Mouse (Mus musculus) left cerebral cortex, adult 11 months (tissue): Measurements from ENCODE around the gene Cnga3.

ENCODE experiments used
- DNase-seq: peaks from one replicate; pipeline ENCODE4 v3.0.0; 2022; ENCODE audit warnings: low spot score

The Cnga3 gene

GRCm38 (mm10) chr1:37214144-37214543 is at the start of gene Cnga3:
Cnga3 (plus strand) TSS chr1:37214434.
- DNase-seq, result no peak

GRCm38 (mm10) chr1:37166066-37166465 is 48.2 kb upstream of the Cnga3 start:
- DNase-seq, result no peak

- no peak for DNase-seq
Measured at GRCm38 (mm10) chr1:37167918-37168317, 46.3 kb upstream of the Cnga3 start.

GRCm38 (mm10) chr1:37177874-37178273 is 36.4 kb upstream of the Cnga3 start:
- DNase-seq, result peak; percentile 4

GRCm38 (mm10) chr1:37179852-37180251 is 34.4 kb upstream of the Cnga3 start:
- no peak for DNase-seq

- no peak for DNase-seq
Measured at GRCm38 (mm10) chr1:37187050-37187449, 27.2 kb upstream of the Cnga3 start.

DNA sequence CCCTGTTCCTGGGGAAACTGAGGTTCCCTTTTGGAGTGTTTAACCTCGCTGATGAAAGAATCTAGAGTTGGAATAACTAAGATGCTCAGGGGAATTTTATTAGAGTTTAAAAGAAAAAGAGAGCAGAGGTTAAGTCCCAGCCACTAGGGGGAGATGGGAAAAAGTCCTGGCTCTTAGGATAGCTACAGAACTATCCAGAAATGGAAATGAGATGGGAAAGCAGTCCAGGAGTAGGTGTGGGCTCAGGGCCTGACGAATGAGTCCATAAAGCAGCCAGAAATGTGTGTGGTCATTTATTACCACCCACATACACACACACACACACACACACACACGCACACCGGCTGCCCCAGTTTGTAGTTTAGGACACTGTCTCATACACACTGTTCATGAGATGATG is 19.6 kb upstream of the Cnga3 start:
- no peak for DNase-seq

- no peak for DNase-seq
Measured at GRCm38 (mm10) chr1:37201406-37201805, 12.8 kb upstream of the Cnga3 start.

DNA sequence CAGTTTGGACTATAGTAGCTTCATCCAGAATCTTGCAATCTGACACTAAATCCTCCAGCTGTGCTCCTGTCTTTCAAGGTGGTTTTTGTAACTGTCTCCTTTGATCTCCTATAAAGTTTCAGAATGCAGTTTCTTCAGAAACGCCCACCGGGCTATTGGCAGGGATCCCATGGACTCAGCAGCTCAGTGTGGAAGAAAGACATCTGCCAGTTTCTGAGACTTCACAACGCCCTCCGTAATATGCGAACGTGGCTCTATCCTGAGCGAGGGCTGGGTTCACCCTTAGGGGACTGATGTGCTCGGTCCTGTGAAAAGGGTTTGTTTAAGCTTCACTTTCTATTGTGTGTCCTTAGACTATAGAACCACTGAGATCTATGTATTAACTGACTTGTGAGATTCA is 6.5 kb upstream of the Cnga3 start:
- DNase-seq, result no peak

DNA sequence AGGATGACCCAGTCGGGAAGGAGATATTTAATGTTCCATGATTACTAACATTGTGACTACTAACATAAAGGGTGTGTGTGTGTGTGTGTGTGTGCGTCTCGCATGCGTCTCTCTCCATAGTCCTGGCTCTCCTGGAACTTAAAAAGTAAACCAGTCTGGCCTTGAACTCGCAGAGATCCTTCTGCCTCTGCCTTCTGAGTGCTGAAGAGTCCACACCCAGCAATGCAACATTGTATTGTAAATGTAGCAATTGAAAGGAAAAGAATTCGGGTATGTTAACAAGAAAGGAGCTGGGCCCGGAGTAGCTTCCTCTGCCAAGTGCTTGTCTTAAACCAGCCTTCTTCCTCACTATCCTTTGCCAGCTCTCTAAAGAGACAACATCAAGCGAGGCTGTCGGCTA is 1.9 kb upstream of the Cnga3 start:
- DNase-seq, result no peak

DNA sequence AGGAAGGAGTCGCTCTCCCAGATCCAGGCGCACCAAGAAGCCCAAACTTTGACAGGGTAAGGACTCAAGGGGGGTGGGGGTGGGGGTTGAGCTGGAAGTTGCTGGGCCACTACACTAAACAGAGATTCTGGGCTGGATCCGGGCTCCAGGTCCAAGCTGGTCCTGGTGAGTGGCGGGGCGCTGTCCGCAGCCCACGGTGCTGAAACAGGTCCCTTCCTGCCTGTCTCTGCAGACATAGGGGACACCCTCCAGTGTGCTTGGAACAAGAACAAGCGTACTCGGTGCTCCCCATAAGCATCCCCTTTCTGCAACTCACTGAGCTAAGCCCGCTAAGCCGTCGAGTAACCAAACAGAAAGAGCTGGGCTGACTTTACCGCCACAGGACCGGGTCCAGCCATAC is 4.2 kb downstream of the Cnga3 start:
- no peak for DNase-seq

DNA sequence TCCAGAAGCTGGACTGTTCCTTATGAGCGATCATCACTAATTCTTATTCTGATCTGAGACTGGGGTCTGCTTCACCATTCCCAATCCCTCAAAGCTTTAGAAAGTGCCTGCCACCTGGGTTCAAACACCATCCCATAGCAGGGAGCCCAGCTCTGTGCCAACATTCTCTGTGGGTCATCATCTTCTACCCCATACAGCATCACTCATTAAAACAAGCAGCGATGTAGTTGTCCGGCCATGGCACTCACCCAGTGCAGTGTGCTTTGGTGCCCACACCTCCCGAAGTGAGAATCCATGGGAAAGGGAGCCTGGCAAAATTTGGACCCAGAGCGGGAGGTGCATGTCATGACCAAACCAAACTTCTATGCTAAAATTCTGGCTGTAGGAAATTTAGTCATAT is 5.4 kb downstream of the Cnga3 start:
- DNase-seq, result no peak

- DNase-seq, result peak; percentile 89
Measured at GRCm38 (mm10) chr1:37220134-37220907, 6.1 kb downstream of the Cnga3 start.

GRCm38 (mm10) chr1:37222002-37222401 is 7.8 kb downstream of the Cnga3 start:
- DNase-seq, result no peak

GRCm38 (mm10) chr1:37230404-37230803 is 16.2 kb downstream of the Cnga3 start:
- no peak for DNase-seq

DNA sequence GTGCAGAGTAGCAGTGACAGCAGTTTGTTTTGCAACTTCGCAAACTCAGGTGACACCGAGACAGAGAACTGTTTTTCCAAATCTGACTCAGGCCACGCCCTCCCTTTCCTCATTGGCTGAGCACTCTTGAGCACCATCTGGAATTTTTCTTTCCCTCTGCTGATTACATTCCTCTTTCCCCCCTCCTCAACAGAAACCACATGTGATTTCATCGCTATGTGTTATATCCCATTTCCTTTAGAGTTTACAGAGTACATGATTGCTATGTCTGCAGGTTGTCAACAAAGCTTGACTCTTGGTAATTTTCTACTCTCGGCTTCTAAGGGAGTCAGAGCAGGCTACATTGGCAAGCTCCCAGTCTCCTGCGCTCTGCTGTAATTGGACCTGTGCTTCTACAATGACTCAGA is 17.1 kb downstream of the Cnga3 start:
- DNase-seq, result no peak

DNA sequence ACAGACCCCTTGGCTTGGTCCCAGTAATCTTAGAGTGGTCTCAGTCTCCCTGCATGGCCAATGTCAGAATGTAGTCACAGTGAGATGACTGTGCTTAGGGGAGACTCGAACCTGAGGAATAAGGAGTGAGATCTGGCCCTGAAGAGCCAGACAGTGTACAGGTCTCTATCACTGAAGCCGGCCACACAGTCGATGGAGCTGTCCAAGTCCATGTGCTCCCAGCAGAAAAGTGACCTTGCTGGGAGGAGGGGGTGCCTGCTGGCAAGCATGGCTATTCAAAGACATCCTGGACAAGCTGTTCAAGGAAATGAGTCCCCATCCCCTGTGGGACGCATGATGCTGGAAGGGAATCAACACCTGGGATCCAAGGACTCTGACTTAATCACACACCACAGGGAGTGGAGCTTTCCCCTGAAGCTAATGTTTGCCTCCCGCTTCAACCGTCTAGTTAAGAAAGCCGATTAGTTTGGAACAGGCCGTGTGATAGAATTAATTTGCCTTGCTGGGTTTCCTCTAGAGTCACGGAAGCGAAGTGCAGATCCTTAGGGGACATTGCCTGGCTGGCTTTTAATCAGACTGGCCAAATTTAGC is 24.9 kb downstream of the Cnga3 start:
- DNase-seq, result no peak

GRCm38 (mm10) chr1:37242253-37242652 is 28.0 kb downstream of the Cnga3 start:
- no peak for DNase-seq

GRCm38 (mm10) chr1:37246476-37246875 is 32.2 kb downstream of the Cnga3 start:
- DNase-seq, result no peak

GRCm38 (mm10) chr1:37248406-37248805 is 34.2 kb downstream of the Cnga3 start:
- no peak for DNase-seq

- DNase-seq, result peak; percentile 53
Measured at GRCm38 (mm10) chr1:37250643-37251310, 36.5 kb downstream of the Cnga3 start.

DNA sequence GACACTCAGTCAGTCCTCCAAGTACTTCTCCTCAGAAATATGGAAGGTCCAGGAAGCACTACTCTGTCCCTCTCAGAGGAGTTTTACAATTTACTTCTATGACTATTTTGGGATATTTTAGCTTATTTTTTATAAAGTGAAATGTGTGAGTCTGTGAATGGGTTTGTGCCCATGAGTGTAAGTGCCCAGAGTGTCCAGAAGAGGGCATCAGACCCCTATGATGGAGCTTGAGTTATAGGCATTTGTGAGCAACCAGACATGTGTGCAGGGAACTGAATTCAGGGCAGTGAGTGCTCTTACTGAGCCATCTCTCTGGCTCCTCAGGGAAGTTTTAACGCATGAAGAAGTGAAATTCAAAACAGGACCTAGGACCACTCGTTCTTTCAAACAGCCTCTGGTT is 44.2 kb downstream of the Cnga3 start:
- no peak for DNase-seq

DNA sequence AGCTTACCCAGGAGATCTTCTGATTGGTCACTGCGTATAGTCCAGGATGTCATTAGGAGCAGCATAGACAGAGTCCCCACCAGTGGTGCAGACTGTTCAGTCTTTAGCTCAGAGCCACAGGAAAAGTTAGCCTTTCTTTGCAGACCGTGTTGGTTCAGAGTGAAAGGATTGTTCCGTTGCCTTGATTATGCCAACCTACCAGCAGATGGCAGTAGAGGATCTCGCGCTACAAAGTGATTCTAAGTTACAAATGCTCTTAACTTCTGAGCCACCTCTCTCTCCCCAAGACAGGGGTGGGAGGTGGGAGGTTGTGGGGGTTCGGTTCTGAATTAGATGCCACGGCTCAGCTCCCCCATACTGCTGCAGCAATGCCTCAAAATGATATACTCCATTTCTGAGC is 58.2 kb downstream of the Cnga3 start:
- peak; percentile 59 for DNase-seq
